34 mouse cellular contexts compared by ENCODE assay signal in the genomic region with DNA sequence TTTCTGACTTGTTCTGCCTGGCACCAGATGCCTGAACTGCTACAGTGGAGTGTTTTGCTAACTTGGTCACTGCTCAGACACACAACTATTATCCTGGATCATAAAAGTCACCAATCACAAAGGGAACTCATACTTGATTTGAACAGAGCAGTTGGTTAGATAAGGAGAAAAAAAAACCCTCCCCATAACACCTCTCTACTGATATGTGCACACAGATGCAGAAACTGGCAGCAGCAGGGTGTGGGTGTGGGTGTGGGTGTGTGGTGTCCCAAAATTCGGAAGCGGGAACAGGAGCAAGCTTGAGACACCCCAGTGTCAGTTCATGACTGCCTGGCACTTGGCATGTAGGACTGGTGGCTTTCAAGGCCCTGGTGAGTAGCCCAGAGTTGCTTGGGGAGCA.
DNase-seq lines count a peak whose midpoint lies in the region; ATAC-seq and TF ChIP-seq lines count a peak whose summit lies in the region.
"Had no signal": no experiment of that assay in that cellular context is flagged by ENCODE, and none has a peak within 500 bp of the region (broad histone marks: within the 10 kb centered on the region; RNA-seq: fewer than 3 reads in every experiment).

No protein-coding gene starts in this region.

- H3K36me3 ChIP-seq in liver, embryonic 14.5 days (replicated peaks; ENCODE audit: control insufficient read depth, insufficient read depth, low read depth) = peaks cover 16% of the 10 kb centered on the region; the same call in 1 of the 2 replicates
- H3K36me3 ChIP-seq in lung, postnatal 0 days (ENCODE audit: insufficient read depth, low read length) = no peaks in the 10 kb centered on the region
- H3K36me3 ChIP-seq: embryonic facial prominence, embryonic 12.5 days; hindbrain, embryonic 10.5 days; hindbrain, embryonic 15.5 days; lung, embryonic 15.5 days had no signal

- DNase-seq in thymus, postnatal 14 days = peak; percentile 1
- no peak for DNase-seq in thymus, postnatal 25 days
- peak; percentile 33 for DNase-seq in c-Kit-positive CD71-positive TER-119-positive erythroid progenitor cells, embryonic 14.5 days (ENCODE audit: low spot score)
- peak; percentile 28 to 32 (median 28) for DNase-seq in liver, embryonic 14.5 days (ENCODE audit: low read depth in 3 of 3, low spot score in 3 of 3)
- DNase-seq in layer of hippocampus, postnatal 25 days (ENCODE audit: extremely low spot score in 1 of 2, low spot score in 1 of 2) = no peak
- no peak for DNase-seq in lung, postnatal 0 days (ENCODE audit: low spot score)
- DNase-seq in adrenal gland, postnatal 4 days (ENCODE audit: low spot score in 2 of 2) = no peak
- DNase-seq: adrenal gland, postnatal 10 days; B cell, adult 2 months; cerebellum, adult 8-10 months; cerebellum, postnatal 25 days; gastrocnemius, adult 2 months; gastrocnemius, postnatal 36 days; heart, adult 2 months; heart, postnatal 14 days; kidney, adult 2 months; kidney, postnatal 36 days; layer of hippocampus, postnatal 36 days; left cerebral cortex, postnatal 4 days; lung, postnatal 36 days; midbrain, embryonic 14.5 days; retina, postnatal 1 day; right cerebral cortex, postnatal 14 days; thymus, postnatal 36 days had no signal

- peaks cover 35 to 50% of the 10 kb centered on the region in 2 experiments for H3K4me1 ChIP-seq in liver, embryonic 14.5 days (replicated peaks; ENCODE audit: control insufficient read depth in 2 of 2, insufficient read depth in 2 of 2, low read length in 1 of 2)
- H3K4me1 ChIP-seq in lung, postnatal 0 days (ENCODE audit: insufficient read depth, low read depth, low read length) = no peaks in the 10 kb centered on the region
- H3K4me1 ChIP-seq: embryonic facial prominence, embryonic 12.5 days; heart, embryonic 13.5 days; hindbrain, embryonic 10.5 days; hindbrain, embryonic 15.5 days; lung, embryonic 15.5 days had no signal

- ATAC-seq in liver, embryonic 14.5 days (ENCODE audit: insufficient read depth) = peak; percentile 47; the same call in 1 of the 2 replicates
- no peak for ATAC-seq in lung, postnatal 0 days
- ATAC-seq: forebrain, embryonic 14.5 days; inflammation-experienced regulatory T-cells, adult 6 months; Patski had no signal

- WGBS in liver, embryonic 14.5 days (ENCODE audit: insufficient replicate concordance) = 13% methylated on average over 2 of the region's 2 CpGs
- 80% methylated on average over 2 of the region's 2 CpGs for WGBS in lung, postnatal 0 days

- no peaks in the 10 kb centered on the region for H3K9me3 ChIP-seq in liver, embryonic 14.5 days (ENCODE audit: control insufficient read depth, low read length)
- H3K9me3 ChIP-seq in lung, postnatal 0 days (ENCODE audit: low read length) = no peaks in the 10 kb centered on the region
- H3K9me3 ChIP-seq: embryonic facial prominence, embryonic 12.5 days; heart, embryonic 13.5 days; hindbrain, embryonic 10.5 days; hindbrain, embryonic 15.5 days; lung, embryonic 15.5 days; megakaryocyte, embryonic 14.5 days had no signal

- 0 out of 2 replicates have a peak overlapping the region, but pooled peaks have one; percentile 28 for H3K9ac ChIP-seq in liver, embryonic 14.5 days (replicated peaks)
- H3K9ac ChIP-seq in lung, postnatal 0 days (replicated peaks; ENCODE audit: low read depth) = no peak overlapping the region
- H3K9ac ChIP-seq: embryonic facial prominence, embryonic 12.5 days; heart, embryonic 13.5 days; hindbrain, embryonic 15.5 days; lung, embryonic 15.5 days had no signal

- H3K4me3 ChIP-seq in liver, embryonic 14.5 days (ENCODE audit: insufficient read depth in 1 of 2, low read depth in 2 of 2, low read length in 2 of 2) = no peak overlapping the region
- H3K4me3 ChIP-seq in lung, postnatal 0 days (ENCODE audit: low read depth, low read length) = no peak overlapping the region
- H3K4me3 ChIP-seq: embryonic facial prominence, embryonic 12.5 days; gastrocnemius, adult 2 months; heart, adult 2 months; heart, embryonic 13.5 days; hindbrain, embryonic 10.5 days; hindbrain, embryonic 15.5 days; layer of hippocampus, adult 2 months; lung, embryonic 15.5 days; megakaryocyte, embryonic 14.5 days had no signal

- H3K4me2 ChIP-seq in liver, embryonic 14.5 days (ENCODE audit: low read depth) = no peak overlapping the region; the same call in 1 of the 2 replicates
- no peak overlapping the region for H3K4me2 ChIP-seq in lung, postnatal 0 days (replicated peaks; ENCODE audit: low read depth, low read length)
- H3K4me2 ChIP-seq: embryonic facial prominence, embryonic 12.5 days; heart, embryonic 13.5 days; hindbrain, embryonic 15.5 days; lung, embryonic 15.5 days had no signal

- no peaks in the 10 kb centered on the region for H3K27me3 ChIP-seq in liver, embryonic 14.5 days (ENCODE audit: control insufficient read depth, insufficient read depth, low read length)
- no peaks in the 10 kb centered on the region for H3K27me3 ChIP-seq in lung, postnatal 0 days (replicated peaks; ENCODE audit: insufficient read depth, low read length)
- H3K27me3 ChIP-seq: heart, embryonic 13.5 days; hindbrain, embryonic 15.5 days; lung, embryonic 15.5 days; megakaryocyte, embryonic 14.5 days; Patski had no signal

- no peak overlapping the region for H3K27ac ChIP-seq in liver, embryonic 14.5 days
- no peak overlapping the region for H3K27ac ChIP-seq in lung, postnatal 0 days (ENCODE audit: low read length)
- H3K27ac ChIP-seq: embryonic facial prominence, embryonic 12.5 days; gastrocnemius, adult 2 months; heart, adult 2 months; heart, embryonic 13.5 days; hindbrain, embryonic 10.5 days; hindbrain, embryonic 15.5 days; layer of hippocampus, adult 2 months; lung, embryonic 15.5 days had no signal

- TF ChIP-seq EP300 in liver, embryonic 14.5 days (IDR thresholded peaks at IDR 0.05; ENCODE audit: low read depth) = peak; percentile 56
- TF ChIP-seq EP300 in lung, postnatal 0 days (IDR thresholded peaks at IDR 0.05) = no peak

- no peak for TF ChIP-seq CTCF in liver, embryonic 14.5 days (IDR thresholded peaks at IDR 0.05; ENCODE audit: low read depth)
- TF ChIP-seq CTCF in lung, postnatal 0 days (IDR thresholded peaks at IDR 0.05) = no peak

Comparison
In these comparisons a context has a peak if more than half of its experiments do, and no peak if none do; other contexts are left out.
1. DNase-seq: peak in thymus, postnatal 14 days (single experiment), c-Kit-positive CD71-positive TER-119-positive erythroid progenitor cells, embryonic 14.5 days (single experiment) and liver, embryonic 14.5 days (3 of 3); none in thymus, postnatal 25 days (single experiment), layer of hippocampus, postnatal 25 days (0 of 2), lung, postnatal 0 days (single experiment) and adrenal gland, postnatal 4 days (0 of 2).